Mouse (Mus musculus): ENCODE measurements around the gene Olfr645.

Olfr645 gene

GRCm38 (mm10) chr7:104085365-104085764 is at the start of gene Olfr645:
Olfr645 (minus strand) TSS chr7:104085465.
- no peak for DNase-seq (ENCODE audit: low read depth)

GRCm38 (mm10) chr7:104129726-104130125 is 44.5 kb upstream of the Olfr645 start, which contains the start of gene Ubqln5:
Ubqln5 (minus strand) TSS chr7:104129826.
- DNase-seq (ENCODE audit: low read depth) = no peak

- DNase-seq (ENCODE audit: low read depth) = no peak
These were observed 19.4 kb upstream of the Olfr645 start, which contains the start of gene Olfr646 for GRCm38 (mm10) chr7:104104757-104104972. Olfr646 (plus strand) TSS chr7:104104873.

- no peak for DNase-seq (ENCODE audit: low read depth)
These were observed 18.9 kb upstream of the Olfr645 start for GRCm38 (mm10) chr7:104103913-104104756.

GRCm38 (mm10) chr7:104071769-104072168 is 13.5 kb downstream of the Olfr645 start, which contains the start of gene Olfr644:
Olfr644 (minus strand) TSS chr7:104071869.
- no peak for DNase-seq (ENCODE audit: low read depth)

- DNase-seq (ENCODE audit: low read depth) = no peak
These were observed 23.9 kb downstream of the Olfr645 start, which contains the start of gene 4930516K23Rik for GRCm38 (mm10) chr7:104061345-104061744. 4930516K23Rik (minus strand) TSS chr7:104061445.

- no peak for DNase-seq (ENCODE audit: low read depth)
These were observed 26.1 kb downstream of the Olfr645 start for GRCm38 (mm10) chr7:104059215-104059614.

GRCm38 (mm10) chr7:104052566-104052965 is 32.7 kb downstream of the Olfr645 start, which contains the start of gene Olfr642:
Olfr642 (minus strand) TSS chr7:104052666.
- DNase-seq (ENCODE audit: low read depth) = no peak

GRCm38 (mm10) chr7:104050745-104051144 is 34.5 kb downstream of the Olfr645 start:
- DNase-seq (ENCODE audit: low read depth) = no peak

- no peak for DNase-seq (ENCODE audit: low read depth)
These were observed 50.1 kb downstream of the Olfr645 start, which contains the start of gene Olfr641 for GRCm38 (mm10) chr7:104035145-104035544. Olfr641 (plus strand) TSS chr7:104035445.

Data from naive thymus-derived CD4-positive, alpha-beta T cell, adult 2 months (primary cell).